Mouse (Mus musculus): Measurements from ENCODE around the gene Zfp964. TPM values are rescaled to one million over a fixed set of nuclear protein-coding genes. Genes with fewer than 3 reads are reported as not detected.
"Not testable (repeated sequence)": the region's sequence is repeated elsewhere in the genome, so short reads cannot be mapped to it uniquely, and the experiment has no call there.

The Zfp964 gene
- 2.8 and 3.0 TPM in 2 replicates for polyA plus RNA-seq (2014; fragmentation: Nextera tagmentation; extraction: Ambion mirVana)

GRCm38 (mm10) chr8:69654358-69654981, at the start of gene Zfp964:
TSS of gene Zfp964 (plus strand) at chr8:69654479.
- Histone ChIP-seq H3K27me3 (ENCODE audit: control insufficient read depth, insufficient read depth, low read length) (no peaks in the 10 kb centered on the region), H3K27ac (ENCODE audit: low read depth, low read length) (peak within 1 kb of the TSS; percentile 81), H3K4me3 (ENCODE audit: low read depth, low read length) (peak within 1 kb of the TSS; percentile 55), H3K4me1 (replicated peaks; ENCODE audit: control insufficient read depth, insufficient read depth, low read length) (peaks cover 6% of the 10 kb centered on the region; the same call in 1 of the 2 replicates), H3K9ac (ENCODE audit: low read length) (peak within 1 kb of the TSS; percentile 84), H3K4me2 (ENCODE audit: low read depth, low read length, severe bottlenecking) (peak within 1 kb of the TSS; percentile 90), H3K36me3 (ENCODE audit: control insufficient read depth, insufficient read depth, low read length) (no peaks in the 10 kb centered on the region), H3K9me3 (ENCODE audit: control insufficient read depth, low read length) (no peaks in the 10 kb centered on the region)
- peak; percentile 99 for ATAC-seq (replicated peaks; ENCODE audit: low FRiP score)
- peak; percentile 95 for DNase-seq (ENCODE audit: low spot score)
- under 1% methylated on average over 55 of the region's 55 CpGs for WGBS

DNA sequence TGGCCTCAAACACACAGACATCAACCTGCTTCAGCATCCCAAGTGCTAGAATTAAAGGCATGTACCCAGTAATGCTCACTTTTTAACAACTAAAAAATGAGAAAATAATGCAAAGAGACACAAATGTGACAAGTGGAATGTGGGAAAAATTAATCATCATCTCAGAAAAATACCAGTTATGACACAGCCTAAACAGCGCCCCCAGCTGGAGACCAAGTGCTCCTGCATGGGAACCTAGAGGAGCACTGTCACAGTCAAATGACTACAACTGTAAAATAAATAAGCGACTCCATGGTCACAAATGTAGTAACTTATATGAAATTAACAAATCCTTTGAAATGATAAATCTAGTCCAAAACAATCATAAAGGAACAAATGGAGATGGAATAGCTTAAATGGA, 39.6 kb upstream of the Zfp964 start:
- Histone ChIP-seq H3K4me1 (replicated peaks; ENCODE audit: control insufficient read depth, insufficient read depth, low read length) (no peaks in the 10 kb centered on the region), H3K9me3 (ENCODE audit: control insufficient read depth, low read length) (no peaks in the 10 kb centered on the region), H3K4me2 (ENCODE audit: low read depth, low read length, severe bottlenecking) (no peak overlapping the region), H3K4me3 (ENCODE audit: low read depth, low read length) (no peak overlapping the region), H3K9ac (ENCODE audit: low read length) (no peak overlapping the region), H3K27ac (ENCODE audit: low read depth, low read length) (no peak overlapping the region), H3K36me3 (ENCODE audit: control insufficient read depth, insufficient read depth, low read length) (peaks cover 12% of the 10 kb centered on the region; the same call in 1 of the 2 replicates), H3K27me3 (ENCODE audit: control insufficient read depth, insufficient read depth, low read length) (no peaks in the 10 kb centered on the region)
- ATAC-seq (replicated peaks; ENCODE audit: low FRiP score) (no peak), DNase-seq (ENCODE audit: low spot score) (no peak)
- 57% methylated on average over 2 of the region's 2 CpGs for WGBS

- ATAC-seq (replicated peaks; ENCODE audit: low FRiP score) (no peak), DNase-seq (ENCODE audit: low spot score) (no peak)
- Histone ChIP-seq H3K27ac (ENCODE audit: low read depth, low read length) (no peak overlapping the region), H3K36me3 (ENCODE audit: control insufficient read depth, insufficient read depth, low read length) (no peaks in the 10 kb centered on the region; the same call in 1 of the 2 replicates), H3K27me3 (ENCODE audit: control insufficient read depth, insufficient read depth, low read length) (no peaks in the 10 kb centered on the region), H3K9me3 (ENCODE audit: control insufficient read depth, low read length) (no peaks in the 10 kb centered on the region), H3K4me2 (ENCODE audit: low read depth, low read length, severe bottlenecking) (no peak overlapping the region), H3K4me1 (replicated peaks; ENCODE audit: control insufficient read depth, insufficient read depth, low read length) (no peaks in the 10 kb centered on the region), H3K4me3 (ENCODE audit: low read depth, low read length) (no peak overlapping the region), H3K9ac (ENCODE audit: low read length) (no peak overlapping the region)
- WGBS, result 100% methylated on average over 1 of the region's 1 CpGs
Observed at GRCm38 (mm10) chr8:69618078-69618477, 36.2 kb upstream of the Zfp964 start.

- Histone ChIP-seq H3K9me3 (ENCODE audit: control insufficient read depth, low read length) (no peaks in the 10 kb centered on the region), H3K36me3 (ENCODE audit: control insufficient read depth, insufficient read depth, low read length) (no peaks in the 10 kb centered on the region), H3K9ac (ENCODE audit: low read length) (peak within 1 kb of the TSS; percentile 95), H3K4me3 (ENCODE audit: low read depth, low read length) (peak within 1 kb of the TSS; percentile 78), H3K27me3 (ENCODE audit: control insufficient read depth, insufficient read depth, low read length) (no peaks in the 10 kb centered on the region), H3K4me1 (replicated peaks; ENCODE audit: control insufficient read depth, insufficient read depth, low read length) (0 out of 2 replicates have a peak, but pooled peaks cover 3% of the 10 kb centered on the region), H3K27ac (ENCODE audit: low read depth, low read length) (peak within 1 kb of the TSS; percentile 92), H3K4me2 (ENCODE audit: low read depth, low read length, severe bottlenecking) (peak within 1 kb of the TSS; percentile 58)
- DNase-seq (ENCODE audit: low spot score) (peak; percentile 98), ATAC-seq (replicated peaks; ENCODE audit: low FRiP score) (peak; percentile 99)
- 1% methylated on average over 41 of the region's 41 CpGs for WGBS
Observed at GRCm38 (mm10) chr8:69625095-69625789, 29.0 kb upstream of the Zfp964 start, which contains the start of gene Zfp868. TSS of gene Zfp868 (minus strand) at chr8:69625548.

- Histone ChIP-seq H3K36me3 (ENCODE audit: control insufficient read depth, insufficient read depth, low read length) (no peaks in the 10 kb centered on the region), H3K27me3 (ENCODE audit: control insufficient read depth, insufficient read depth, low read length) (no peaks in the 10 kb centered on the region), H3K9ac (ENCODE audit: low read length) (no peak overlapping the region), H3K4me2 (ENCODE audit: low read depth, low read length, severe bottlenecking) (peak overlapping the region; percentile 90; the same call in 1 of the 2 replicates), H3K4me3 (ENCODE audit: low read depth, low read length) (peak overlapping the region; percentile 55; the same call in 1 of the 2 replicates), H3K9me3 (ENCODE audit: control insufficient read depth, low read length) (no peaks in the 10 kb centered on the region), H3K27ac (ENCODE audit: low read depth, low read length) (no peak overlapping the region), H3K4me1 (replicated peaks; ENCODE audit: control insufficient read depth, insufficient read depth, low read length) (peaks cover 6% of the 10 kb centered on the region; the same call in 1 of the 2 replicates)
- DNase-seq (ENCODE audit: low spot score) (no peak), ATAC-seq (replicated peaks; ENCODE audit: low FRiP score) (peak; percentile 4)
- WGBS, result 47% methylated on average over 10 of the region's 10 CpGs
Observed at GRCm38 (mm10) chr8:69653808-69654357, 396 bp upstream of the Zfp964 start.

- Histone ChIP-seq H3K9ac (ENCODE audit: low read length) (no peak overlapping the region), H3K4me1 (replicated peaks; ENCODE audit: control insufficient read depth, insufficient read depth, low read length) (no peaks in the 10 kb centered on the region), H3K27ac (ENCODE audit: low read depth, low read length) (no peak overlapping the region), H3K36me3 (ENCODE audit: control insufficient read depth, insufficient read depth, low read length) (no peaks in the 10 kb centered on the region), H3K9me3 (ENCODE audit: control insufficient read depth, low read length) (no peaks in the 10 kb centered on the region), H3K4me2 (ENCODE audit: low read depth, low read length, severe bottlenecking) (no peak overlapping the region), H3K4me3 (ENCODE audit: low read depth, low read length) (no peak overlapping the region), H3K27me3 (ENCODE audit: control insufficient read depth, insufficient read depth, low read length) (no peaks in the 10 kb centered on the region)
- peak; percentile 33 for DNase-seq (ENCODE audit: low spot score)
- no peak for ATAC-seq (replicated peaks; ENCODE audit: low FRiP score)
Observed at GRCm38 (mm10) chr8:69661294-69661693, 7.0 kb downstream of the Zfp964 start.

GRCm38 (mm10) chr8:69665051-69665450, 10.8 kb downstream of the Zfp964 start:
- WGBS, result 84% methylated on average over 2 of the region's 2 CpGs
- not testable (repeated sequence) for ATAC-seq (replicated peaks; ENCODE audit: low FRiP score); H3K36me3 ChIP-seq (ENCODE audit: control insufficient read depth, insufficient read depth, low read length); H3K27ac ChIP-seq (ENCODE audit: low read depth, low read length); DNase-seq (ENCODE audit: low spot score); H3K27me3 ChIP-seq (ENCODE audit: control insufficient read depth, insufficient read depth, low read length); H3K4me3 ChIP-seq (ENCODE audit: low read depth, low read length); H3K9me3 ChIP-seq (ENCODE audit: control insufficient read depth, low read length); H3K4me2 ChIP-seq (ENCODE audit: low read depth, low read length, severe bottlenecking); H3K4me1 ChIP-seq (replicated peaks; ENCODE audit: control insufficient read depth, insufficient read depth, low read length); H3K9ac ChIP-seq (ENCODE audit: low read length)

- 80% methylated on average over 6 of the region's 6 CpGs for WGBS
- Histone ChIP-seq H3K4me2 (ENCODE audit: low read depth, low read length, severe bottlenecking) (no peak overlapping the region), H3K27me3 (ENCODE audit: control insufficient read depth, insufficient read depth, low read length) (no peaks in the 10 kb centered on the region), H3K27ac (ENCODE audit: low read depth, low read length) (no peak overlapping the region), H3K9ac (ENCODE audit: low read length) (no peak overlapping the region), H3K9me3 (ENCODE audit: control insufficient read depth, low read length) (no peaks in the 10 kb centered on the region), H3K4me1 (replicated peaks; ENCODE audit: control insufficient read depth, insufficient read depth, low read length) (no peaks in the 10 kb centered on the region), H3K36me3 (ENCODE audit: control insufficient read depth, insufficient read depth, low read length) (peaks cover 23% of the 10 kb centered on the region), H3K4me3 (ENCODE audit: low read depth, low read length) (no peak overlapping the region)
- ATAC-seq (replicated peaks; ENCODE audit: low FRiP score) (no peak), DNase-seq (ENCODE audit: low spot score) (no peak)
Observed at GRCm38 (mm10) chr8:69701810-69702209, 47.5 kb downstream of the Zfp964 start.
